Mouse (Mus musculus) fibroblast of lung, adult 2 months (primary cell): ENCODE results near the gene Slc35d2.

Experiments
- DNase-seq: peaks from one replicate; pipeline ENCODE4 v3.0.0-alpha.2; 2011; ENCODE audit warnings: low read depth

Gene Slc35d2

DNA sequence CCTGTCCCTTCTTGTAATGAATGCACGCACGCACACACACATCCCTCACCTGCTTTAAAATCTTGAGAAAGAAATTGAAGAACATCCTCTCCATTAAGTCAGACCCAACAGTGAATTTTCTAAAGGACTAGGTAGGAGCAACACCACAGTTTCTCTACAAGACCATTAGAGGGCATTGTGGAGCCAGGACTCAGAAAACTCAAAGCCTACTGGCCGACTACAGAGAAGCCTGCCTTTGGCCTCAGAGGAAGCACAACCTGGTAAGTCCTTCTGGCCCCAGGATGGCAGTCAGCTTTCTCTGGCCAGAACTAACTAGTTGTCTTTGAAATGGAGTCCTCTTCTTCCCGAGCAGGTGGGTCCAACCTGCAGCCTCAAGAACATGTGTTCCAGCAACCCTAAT is 78.3 kb downstream of the Slc35d2 start:
- no peak for DNase-seq

DNA sequence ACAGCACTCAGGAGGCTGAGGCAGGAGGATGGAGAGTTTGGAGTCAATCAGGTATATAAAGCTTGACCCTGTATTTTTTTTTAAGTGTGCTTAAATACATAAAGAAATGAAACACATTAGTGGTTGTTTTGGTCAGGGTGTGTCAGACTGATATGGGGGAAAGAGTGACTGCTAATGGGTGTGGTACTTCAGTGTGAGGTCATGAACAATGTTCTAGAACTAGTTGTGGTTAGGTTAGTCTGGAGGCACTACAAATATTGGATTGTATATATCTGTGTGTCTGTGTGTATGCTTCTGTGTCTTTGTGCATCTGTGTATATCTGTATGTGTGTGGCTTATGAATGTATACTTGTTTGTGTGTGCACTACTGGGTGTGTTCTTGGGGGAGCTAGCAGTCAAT is 79.6 kb downstream of the Slc35d2 start:
- no peak for DNase-seq

DNA sequence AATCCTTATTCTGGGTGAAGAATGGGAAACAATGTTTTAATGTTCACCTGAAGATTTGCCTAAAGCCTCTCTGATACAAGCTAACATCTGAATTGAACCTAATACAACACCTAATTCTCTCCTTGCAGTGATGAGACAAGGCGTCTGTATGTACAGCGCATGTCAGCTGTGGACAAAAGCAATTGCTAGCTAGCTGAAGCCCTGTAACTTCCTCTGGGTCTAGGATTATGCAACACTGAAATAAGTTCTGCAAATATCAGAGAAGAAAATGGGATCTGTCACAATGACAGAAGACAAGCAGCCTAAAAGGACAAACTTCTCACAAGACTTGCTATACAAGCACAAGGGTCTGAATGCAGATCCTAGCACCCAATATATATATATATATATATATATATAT is 80.7 kb downstream of the Slc35d2 start:
- DNase-seq = no peak
